Mouse (Mus musculus) mesoderm, embryonic 11.5 days (tissue): ENCODE data around the gene Galnt10.
A peak's percentile ranks its signal among the peaks of the same experiment; 100 is the strongest.

Experiments used
- DNase-seq: peaks from one replicate; pipeline ENCODE4 v3.0.0-alpha.2; 2012; ENCODE audit warnings: low read depth, low spot score

Galnt10 gene

DNA sequence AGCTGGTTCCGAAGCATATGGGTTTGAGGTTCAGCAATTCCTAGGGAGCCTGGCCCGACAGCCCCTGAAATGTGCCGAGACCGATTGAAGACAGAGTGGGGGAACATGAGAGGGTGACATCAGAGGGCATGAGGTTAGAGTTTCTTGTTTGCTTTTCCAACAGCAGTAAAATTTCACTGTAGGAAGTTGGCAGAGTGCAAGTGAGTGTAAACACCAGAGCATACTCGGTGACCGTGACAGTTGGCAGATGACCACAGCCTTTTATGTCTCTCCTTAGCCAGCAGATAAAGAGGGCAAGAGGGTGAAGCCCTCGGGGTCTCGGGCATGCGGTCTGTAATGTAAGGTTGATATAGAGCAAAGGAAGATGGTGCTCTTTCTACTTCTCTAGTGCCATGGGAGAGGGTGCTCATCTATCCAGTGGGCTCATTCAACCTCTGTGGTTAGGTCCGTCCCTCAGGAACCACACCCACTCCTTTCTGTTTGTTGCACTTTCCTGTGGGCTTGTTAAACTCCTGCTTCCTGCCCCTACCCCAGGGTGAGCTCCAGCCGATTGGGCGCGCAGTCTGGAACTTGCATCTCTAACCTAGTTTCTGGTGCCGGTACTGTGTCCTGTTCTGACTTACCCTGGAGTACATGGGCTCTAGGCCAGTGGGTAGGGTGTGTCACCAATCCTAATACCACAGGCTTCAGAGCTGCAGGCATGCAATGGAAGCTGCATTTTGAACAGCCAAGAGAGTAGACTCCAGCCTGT is 43.1 kb downstream of the Galnt10 start:
- DNase-seq = no peak

DNA sequence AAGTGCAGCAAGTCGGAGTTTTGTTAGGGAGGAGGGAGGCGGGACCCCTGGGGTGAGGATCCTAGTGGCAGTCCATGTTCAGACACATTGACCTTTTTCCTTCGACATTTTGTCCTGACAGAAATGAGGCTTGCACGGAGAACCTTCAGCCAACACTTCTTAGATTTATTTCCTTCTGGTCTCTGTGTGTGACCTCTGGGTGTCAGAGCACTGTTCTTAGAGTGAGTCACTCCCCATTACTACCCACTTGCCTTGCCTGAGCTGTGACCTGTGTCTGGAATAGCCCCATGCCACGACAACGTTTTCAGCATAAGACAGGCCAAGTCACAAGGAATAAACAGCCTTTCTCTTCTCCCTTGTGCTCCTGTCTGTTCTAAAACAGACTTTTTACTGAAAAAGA is 44.6 kb downstream of the Galnt10 start:
- DNase-seq = peak; percentile 33

DNA sequence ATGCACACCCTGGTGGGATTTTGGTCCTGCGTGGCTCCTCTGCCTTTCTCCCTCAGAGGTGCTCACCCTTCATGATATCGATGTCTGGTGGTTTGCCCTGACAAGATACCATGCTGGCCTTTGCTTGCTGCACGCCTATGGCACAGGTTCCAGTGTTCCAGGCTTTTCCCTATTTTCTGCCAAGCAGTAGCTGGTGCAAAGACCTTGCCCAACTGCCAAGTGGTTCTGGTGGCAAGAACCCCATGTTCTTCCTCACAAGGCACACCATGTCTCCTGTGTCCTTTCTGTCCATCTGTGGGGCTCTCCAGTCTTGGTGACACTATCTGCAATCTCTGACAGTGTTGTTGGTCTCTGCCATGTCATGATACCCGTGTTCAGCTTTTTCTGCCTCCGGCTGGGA is 45.6 kb downstream of the Galnt10 start:
- DNase-seq = no peak

DNA sequence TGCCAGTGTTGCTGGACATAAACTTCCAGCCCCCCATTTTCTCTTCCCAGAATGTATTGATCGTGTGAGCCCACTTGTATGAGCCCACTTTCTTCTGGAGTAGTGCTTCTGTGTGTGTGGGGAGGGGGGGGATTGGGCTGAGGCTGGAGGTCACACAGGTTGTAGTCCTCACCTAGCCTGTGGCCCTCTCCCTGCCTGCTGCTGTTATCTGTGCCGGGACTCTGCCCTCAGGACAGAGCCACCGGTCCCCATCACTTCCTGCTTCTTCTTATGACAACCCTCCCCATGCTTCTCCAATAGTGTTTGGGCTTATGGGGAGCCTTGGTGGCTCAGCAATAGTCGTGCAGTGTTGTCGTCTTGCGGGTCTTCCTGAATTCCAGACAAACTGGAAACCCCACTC is 46.7 kb downstream of the Galnt10 start:
- no peak for DNase-seq

DNA sequence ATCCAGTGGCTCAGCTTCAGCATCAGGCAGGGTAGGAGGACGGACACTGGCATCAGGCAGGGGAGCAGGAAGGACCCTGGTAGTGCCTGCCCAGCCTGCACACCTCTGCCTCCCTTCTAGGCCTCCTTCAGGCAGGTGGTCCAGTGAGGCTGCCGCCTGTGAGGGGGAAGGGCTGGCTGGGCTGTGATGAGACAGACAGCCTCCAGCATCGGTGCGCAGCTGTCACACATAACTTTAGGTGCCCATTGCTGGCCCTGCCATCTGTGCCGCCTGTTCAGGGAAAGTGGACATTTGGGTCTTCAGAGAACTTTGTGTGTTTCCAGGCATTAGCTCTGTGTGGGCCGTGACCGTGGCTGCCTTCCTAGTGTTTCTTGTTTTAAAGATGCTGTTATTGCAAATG is 47.5 kb downstream of the Galnt10 start:
- DNase-seq = no peak

DNA sequence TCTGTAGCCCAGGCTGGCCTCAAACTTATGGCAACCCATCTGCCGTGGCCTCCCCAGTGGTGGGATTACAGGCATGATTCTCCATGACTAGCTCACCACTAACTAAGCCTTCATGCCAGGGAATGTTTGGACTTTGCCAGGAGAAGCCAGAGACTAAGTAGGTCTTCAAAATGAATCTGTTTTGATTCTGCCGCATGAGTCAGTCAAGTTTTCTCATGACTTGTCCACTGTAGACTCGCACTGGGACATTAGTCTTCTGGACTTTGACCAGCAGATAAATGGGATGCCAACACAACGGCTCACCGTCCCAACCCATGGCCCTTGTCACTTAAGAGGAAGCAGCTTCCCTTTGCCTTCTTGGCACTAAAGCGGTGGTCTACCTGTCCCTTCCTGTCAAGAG is 49.2 kb downstream of the Galnt10 start:
- DNase-seq = no peak

DNA sequence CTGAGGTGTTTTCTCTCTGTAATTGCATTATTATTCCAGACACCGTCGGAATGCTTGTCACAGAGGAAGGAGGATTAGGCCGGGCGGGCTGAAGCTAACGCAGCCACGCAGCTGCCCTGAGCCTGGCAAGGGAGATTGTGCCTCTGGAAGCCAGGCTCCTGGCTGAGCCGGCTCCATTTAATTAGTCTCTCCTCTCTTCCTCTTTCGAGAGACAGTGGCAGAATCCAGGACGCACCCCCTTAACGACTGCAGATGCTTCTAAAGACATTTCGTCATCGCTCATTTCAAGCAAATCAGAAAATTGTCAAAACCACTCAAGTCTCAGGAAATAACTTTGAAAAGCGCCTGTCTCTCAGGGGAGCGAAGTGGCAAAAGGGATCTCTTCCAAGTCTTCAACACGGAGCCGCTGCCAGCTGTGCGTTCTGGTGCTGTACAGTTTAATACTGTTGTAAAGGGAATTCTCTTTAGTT is 51.0 kb downstream of the Galnt10 start:
- DNase-seq = no peak

DNA sequence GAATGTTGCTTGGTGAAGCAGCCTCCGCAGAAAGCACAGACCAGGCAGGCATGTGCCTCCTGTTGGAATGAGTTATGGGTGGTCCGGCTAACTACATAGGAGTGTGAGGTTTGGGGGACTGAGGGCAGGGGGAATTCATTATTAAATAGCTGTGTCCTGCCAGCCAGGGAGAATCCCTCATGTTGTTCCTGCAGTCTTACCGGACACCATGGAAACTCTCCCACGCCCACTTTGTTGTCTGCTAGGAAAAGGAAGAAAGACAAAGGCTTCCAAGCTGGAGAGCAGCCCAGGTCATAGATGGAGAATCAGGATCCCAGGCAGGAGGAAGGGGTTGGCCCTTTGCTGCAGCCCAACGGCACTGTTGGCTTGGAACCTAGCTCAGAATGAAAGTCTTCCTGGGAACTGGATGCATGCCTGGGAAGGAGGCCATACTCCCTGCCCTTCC is 51.6 kb downstream of the Galnt10 start:
- peak; percentile 62 for DNase-seq

DNA sequence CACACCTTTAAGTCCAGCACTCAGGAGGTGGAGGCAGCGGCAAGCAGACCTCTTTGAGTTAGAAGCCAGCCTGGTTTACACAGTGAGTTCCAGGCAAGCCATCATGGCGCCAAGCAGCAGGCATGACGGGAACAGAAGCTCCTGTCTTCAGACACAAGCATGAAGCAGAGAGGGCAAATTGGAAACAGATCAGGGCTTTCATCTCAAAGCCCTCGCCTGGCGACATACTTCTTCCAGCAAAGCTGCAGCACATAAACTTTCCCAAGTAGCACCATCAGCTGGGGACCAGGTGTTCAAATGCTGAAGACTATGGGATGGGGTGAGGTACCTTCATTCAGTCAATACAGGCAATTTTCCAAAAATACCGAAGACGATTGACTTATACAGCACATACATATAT is 54.9 kb downstream of the Galnt10 start:
- no peak for DNase-seq

DNA sequence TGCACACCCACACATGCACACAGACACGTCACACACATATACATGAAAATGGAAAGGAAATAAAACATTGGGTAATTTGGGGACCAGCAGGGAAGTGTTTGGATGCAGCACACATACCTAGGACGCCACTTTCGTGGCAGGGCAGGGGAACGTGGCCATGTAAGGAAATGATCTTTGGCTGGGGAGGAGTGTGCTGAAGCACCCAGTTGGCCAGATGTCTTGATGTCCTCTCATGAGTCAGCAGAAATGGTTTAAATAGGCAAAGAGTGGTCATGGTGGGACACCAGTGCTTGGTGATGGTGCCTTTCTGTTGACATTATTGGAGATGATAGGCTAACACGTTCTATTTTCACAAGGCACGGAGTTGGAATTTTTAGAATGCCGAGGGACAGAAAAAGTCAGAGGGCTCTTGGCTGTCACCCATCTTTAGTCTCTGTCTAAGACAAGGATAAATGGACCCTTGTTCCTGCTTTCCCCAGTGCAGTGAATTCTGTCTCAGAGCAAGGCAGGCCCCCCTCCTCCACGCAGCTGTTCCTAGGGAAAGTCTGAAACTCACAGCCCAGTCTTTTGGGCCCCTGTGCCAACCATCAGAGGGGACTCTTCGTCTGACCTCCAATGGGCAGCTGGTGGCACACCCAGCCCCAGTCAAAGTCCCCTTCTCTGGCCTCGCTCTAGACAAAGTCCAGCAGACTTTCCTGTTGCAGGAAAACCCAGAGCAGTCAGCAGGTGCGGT is 56.1 kb downstream of the Galnt10 start:
- no peak for DNase-seq

DNA sequence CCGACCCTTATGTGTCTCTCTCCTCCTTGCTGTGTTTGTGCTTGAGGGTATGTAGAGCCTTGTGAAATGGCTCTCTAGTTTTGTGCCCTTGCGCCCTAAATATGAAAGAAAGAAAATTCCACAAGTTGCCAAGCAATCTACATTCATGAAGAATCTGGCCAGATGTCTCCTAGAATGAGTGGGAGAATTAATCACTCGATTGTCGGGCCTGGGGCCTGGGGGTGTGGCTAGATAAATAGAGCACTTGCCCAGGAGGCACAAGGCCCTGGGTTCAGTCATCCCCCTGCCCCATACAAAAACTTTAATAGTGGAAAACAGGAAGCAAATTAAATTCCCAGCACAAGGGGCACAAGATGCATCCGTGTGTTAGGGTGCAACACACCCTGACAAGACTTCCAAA is 56.7 kb downstream of the Galnt10 start:
- no peak for DNase-seq

DNA sequence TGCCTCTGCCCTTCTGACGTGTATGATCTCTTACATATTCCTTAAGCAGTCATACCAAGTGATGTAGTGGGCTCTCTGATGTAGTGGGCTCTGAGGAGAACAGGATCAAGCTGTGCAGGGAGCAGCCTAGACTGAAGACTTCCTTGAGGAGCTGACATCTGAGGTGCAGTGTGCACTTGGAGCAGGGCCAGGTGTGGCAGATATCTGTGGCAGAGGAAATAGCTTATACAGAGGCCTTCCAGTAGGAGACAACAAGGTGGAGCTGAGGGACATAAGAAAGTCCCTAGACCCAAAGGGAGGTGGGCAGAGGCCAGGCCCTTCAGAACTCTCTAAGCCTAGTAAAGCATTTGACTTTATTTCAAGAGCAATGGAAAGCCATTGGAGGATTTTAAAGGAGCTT is 61.4 kb downstream of the Galnt10 start:
- no peak for DNase-seq

DNA sequence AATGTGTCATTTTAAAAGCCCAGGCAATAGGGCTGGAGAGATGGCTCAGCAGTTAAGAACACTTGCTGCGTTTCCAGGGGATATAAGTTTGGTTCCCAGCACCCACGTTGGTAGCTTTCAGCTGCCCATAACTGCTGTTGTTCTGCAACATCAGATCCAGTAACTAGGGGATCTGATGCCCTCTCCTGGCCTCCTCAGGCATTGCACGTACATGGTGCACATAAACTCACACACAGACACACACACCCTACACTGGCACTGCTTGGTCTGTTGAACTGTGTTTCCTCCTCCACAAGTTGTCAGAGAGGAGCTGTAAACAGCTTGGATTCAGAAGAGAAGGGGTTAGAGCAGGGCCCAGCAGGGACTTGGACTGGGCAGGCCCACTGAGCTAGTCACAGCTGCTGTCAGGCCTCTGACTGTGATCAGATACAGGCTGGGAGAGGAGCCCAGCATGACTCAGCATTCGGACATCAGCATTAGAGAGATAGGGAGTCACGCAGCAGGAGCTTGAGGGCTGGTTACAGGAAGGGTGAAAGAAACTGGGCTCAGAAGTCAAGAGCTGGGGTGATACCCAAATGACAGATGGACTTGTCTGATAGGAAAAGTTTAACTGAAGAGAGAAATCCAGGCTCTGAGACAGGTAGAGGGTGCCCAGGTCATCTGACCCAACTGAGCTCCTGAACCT is 62.0 kb downstream of the Galnt10 start:
- DNase-seq = no peak

DNA sequence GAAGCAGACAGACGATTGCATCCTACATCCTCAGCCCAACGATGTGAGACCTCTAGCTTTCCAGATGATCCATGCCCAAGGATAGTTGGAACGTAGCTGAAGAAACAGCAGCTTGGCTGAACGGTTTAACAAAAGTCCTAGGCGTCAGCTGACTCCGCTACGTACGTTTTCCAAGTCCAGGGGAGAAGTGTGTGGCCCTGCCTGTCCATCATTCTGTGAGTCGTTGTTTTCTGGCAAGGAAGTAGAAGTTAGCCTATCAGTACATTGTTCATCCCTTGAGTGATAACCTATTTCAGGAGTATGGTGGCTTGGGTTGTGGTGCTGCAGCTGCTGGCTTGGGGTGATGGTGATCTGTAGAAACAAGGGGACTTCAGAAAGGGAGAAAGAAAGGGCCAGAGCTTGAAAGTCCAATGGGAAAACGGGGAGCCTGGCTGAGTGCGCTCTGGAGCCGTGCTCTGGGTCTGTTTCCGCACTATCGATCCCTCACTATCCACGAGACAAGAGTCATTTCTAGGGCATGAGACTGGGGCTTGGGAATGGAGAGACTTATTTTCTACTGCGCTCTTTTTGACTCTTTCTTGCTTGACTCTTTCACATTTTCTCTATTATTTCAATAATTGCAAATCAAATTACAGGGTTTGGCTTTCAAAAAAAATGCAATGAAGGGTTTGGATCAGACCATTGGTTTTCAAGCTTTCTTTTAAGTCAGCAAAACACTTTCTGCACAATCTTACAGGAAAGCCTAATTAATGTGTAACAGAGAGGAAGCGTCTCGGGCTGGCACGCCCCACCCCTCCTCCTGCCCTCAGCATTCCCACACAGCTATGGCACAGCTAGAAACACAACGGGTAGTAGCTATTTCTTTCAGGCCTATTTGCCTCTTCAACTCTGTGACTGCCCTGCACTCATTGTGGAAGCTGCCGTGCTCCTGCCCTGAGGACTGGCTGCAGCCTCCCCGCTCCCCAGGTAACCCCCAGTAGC is 63.2 kb downstream of the Galnt10 start:
- DNase-seq = no peak

DNA sequence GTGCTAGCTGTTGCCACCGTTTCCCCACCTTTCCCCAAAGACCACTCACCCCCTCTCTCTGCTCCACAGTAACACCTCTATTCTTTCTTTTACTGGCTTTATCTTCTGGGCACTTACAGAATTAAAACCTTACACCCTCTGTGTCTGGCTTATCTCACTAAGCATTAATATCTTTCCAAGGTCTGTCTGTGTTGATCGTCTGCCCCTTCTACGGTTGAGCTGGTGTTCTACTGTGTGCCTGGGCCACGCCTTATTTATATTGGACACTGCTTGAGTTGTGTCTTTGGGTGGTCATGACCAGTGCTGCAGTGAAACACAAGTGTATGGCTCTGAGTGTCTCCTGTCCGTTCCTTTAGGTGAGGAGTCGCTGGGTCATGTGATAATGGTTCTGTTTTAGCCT is 68.7 kb downstream of the Galnt10 start:
- no peak for DNase-seq

DNA sequence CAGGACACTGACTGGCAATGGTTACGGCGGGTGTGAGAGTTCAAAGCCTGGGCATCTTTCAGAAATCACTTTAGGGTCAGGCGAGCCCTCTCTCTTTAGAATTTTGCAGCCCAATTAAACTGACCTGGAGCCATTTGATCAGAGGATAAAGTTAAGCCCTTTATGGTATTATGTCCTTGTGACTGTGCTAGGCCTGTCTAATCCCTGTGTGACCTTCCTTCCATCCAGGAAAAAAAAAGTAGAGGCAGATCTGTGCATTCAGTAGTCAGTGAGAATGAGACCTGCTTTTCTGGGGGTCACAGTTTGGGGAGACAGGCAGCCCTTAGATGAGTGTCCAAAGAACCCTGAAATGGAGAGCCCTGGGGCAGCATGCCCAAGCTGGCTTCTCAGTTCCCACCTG is 71.5 kb downstream of the Galnt10 start:
- no peak for DNase-seq

DNA sequence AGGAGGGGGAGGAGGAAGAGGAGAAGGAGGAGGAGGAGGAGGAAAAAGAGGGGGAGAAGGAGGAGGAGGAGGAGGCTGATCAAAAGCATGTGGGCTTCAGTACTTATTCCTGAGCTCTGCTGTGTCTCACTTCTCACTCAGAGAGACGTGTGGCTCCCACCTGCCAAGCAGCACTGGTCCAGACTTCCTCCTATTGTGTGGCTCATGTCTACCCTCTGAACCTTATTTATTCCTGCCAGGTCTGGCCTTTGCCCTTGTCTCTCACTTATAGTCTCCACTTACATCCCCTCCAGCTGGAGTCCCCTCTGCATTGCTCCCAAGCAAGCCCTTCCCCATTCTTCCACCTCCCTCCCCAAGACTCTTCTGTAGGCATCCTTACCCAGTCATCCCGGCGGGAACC is 72.2 kb downstream of the Galnt10 start:
- no peak for DNase-seq

DNA sequence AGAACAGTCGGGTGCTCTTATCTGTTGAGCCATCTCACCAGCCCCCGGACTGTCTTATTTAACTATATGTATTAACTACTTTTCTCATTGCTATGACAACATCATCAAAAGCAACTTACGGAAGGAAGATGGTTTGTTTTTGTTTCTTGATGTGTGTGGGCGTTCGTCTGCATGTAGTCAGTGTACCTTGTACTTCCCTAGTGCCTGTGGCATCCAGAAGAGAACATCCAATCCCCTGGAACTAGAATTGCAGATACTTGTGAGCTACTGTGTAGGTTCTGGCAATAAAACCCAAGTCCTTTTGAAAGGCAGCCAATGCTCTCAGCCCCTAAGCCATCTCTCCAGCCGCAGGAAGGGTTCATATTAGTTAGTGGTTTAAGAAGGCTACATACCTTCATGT is 72.8 kb downstream of the Galnt10 start:
- no peak for DNase-seq

DNA sequence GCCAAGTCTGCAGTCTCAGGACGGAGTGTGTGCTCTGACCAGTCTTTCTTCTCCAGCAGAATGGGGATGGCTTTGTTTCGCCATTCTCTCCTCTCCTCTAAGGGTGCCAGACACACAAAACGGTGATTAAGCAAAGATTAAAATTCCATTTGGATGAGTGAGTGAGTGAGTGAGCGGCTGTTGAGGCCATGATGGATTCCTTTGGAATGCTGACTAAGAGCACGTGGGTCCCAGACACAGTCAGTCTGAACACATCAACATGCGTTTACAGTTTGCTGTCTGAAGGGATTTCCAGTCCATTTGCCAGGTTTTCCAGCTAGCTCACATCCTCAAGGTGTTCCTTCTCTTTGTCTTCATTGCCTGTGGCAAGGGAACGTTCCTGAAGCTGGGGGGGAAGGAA is 74.4 kb downstream of the Galnt10 start:
- no peak for DNase-seq

DNA sequence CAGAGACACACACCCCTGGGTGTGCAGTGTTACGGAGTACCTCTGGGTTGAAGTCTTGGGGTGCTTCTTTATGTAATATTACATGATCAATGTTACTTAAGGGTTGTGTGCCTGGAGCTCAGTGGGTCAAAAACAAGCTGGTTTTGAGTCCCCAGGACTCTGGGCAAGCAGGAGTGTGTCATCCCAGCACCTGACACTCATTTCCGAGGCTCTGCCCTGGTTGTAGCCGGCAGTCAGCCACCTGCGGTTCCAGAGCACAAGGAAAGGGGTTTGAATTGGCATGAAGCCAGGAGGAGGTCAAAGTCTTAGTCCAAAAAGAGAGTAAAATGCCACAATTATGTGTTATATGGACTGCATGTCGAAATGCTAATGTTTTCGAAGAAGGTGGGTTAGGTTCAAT is 74.8 kb downstream of the Galnt10 start:
- no peak for DNase-seq

DNA sequence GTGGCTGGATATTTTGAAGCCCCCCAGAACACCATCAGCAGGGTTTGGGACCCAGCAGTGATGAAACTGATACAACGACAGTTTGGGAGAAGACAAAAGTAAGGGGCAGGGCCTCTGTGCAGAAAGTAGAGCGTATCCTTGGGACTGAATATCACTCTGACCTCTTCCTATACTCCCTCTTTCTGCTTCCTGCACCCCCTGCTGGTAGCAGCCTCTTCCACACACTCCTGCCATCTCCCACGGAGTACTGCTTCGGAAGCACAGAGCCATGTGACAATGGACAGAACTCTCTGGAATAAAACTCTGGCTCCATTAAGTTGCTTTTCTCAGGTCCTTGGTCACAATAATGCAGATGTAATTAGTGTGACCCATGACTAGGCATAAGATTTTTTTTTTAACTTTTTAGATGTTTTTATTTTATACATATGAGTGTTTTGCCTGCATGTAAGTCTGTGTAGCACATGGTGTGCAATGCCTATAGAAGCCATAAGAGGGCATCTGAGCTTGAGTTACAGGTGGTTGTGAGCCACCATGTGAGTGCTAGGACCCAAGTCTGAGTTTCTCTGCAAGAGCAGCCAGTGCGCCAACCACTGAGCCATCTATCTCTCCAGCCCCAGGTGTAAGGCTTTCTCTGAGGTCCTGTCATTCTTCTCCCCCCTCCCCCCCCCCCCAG is 79.7 kb downstream of the Galnt10 start:
- no peak for DNase-seq
